Mouse (Mus musculus) intestine, postnatal 0 days (tissue): ENCODE measurements at regions not wholly inside any gene's neighbourhood (a gene's known extent, or its start where the extent isn't known, plus 50 kb on each side); places are given as distances from the start of the nearest gene placed in this dataset.

Source experiments
- ATAC-seq: fragments of 200-750 bp; cut with Nextera tagmentation; 2 replicates; pipeline ENCODE4 v1.8.0; 2017; ENCODE audit warnings: mild to moderate bottlenecking, moderate TSS enrichment, moderate library complexity
- H3K27ac ChIP-seq: fragments of 300-500 bp; sonication (generic); 2 replicates; pipeline ENCODE4 v1.5.1; 2014; ENCODE audit warnings: mild to moderate bottlenecking, low read depth, low read length, moderate library complexity
- H3K27me3 ChIP-seq: fragments of 300-500 bp; sonication (generic); replicated peaks from 2 replicates; pipeline ENCODE4 v1.6.1; 2014; ENCODE audit warnings: low read length, mixed read lengths; ENCODE audit not compliant: control insufficient read depth, insufficient read depth
- H3K36me3 ChIP-seq: fragments of 300-500 bp; sonication (generic); 2 replicates; pipeline ENCODE4 v1.6.1; 2014; ENCODE audit warnings: mild to moderate bottlenecking, moderate library complexity; ENCODE audit not compliant: control insufficient read depth, insufficient read depth
- H3K4me1 ChIP-seq: fragments of 300-500 bp; sonication (generic); replicated peaks from 2 replicates; pipeline ENCODE4 v1.6.1; 2014; ENCODE audit warnings: antibody characterized with exemption, low read length, mixed read lengths; ENCODE audit not compliant: control insufficient read depth, insufficient read depth
- H3K4me2 ChIP-seq: fragments of 300-500 bp; sonication (generic); replicated peaks from 2 replicates; pipeline ENCODE4 v1.6.1; 2014; ENCODE audit warnings: low read depth, mild to moderate bottlenecking, moderate library complexity
- H3K4me3 ChIP-seq: fragments of 300-500 bp; sonication (generic); 2 replicates; pipeline ENCODE4 v1.5.1; 2014; ENCODE audit warnings: low read depth, low read length
- H3K9ac ChIP-seq: fragments of 300-500 bp; sonication (generic); 2 replicates; pipeline ENCODE4 v1.6.1; 2014; ENCODE audit warnings: mild to moderate bottlenecking, low read depth, low read length
- H3K9me3 ChIP-seq: fragments of 300-500 bp; sonication (generic); 2 replicates; pipeline ENCODE4 v1.6.1; 2016; ENCODE audit warnings: mixed run types; ENCODE audit not compliant: control insufficient read depth
- CTCF ChIP-seq: sonication (generic); IDR thresholded peaks from 2 replicates; pipeline ENCODE4 v1.5.1; 2016; ENCODE audit warnings: low read depth, mild to moderate bottlenecking, control low read depth, antibody characterized with exemption, moderate library complexity
- WGBS: fragments of 180-500 bp; shearing (Covaris S2); extraction: QIAGEN DNeasy Blood & Tissue Kit; methylation state at CpG from one replicate; pipeline ENCODE4 v1.1.7; 2014; 5-methylcytosine and 5-hydroxymethylcytosine counted together

- H3K4me2 ChIP-seq, result no peak overlapping the region
- no peak overlapping the region for H3K4me3 ChIP-seq
- H3K27me3 ChIP-seq, result no peaks in the 10 kb centered on the region
- H3K4me1 ChIP-seq, result no peaks in the 10 kb centered on the region
- H3K27ac ChIP-seq, result no peak overlapping the region
- H3K9ac ChIP-seq, result no peak overlapping the region
- H3K9me3 ChIP-seq, result no peaks in the 10 kb centered on the region
- ATAC-seq, result no peak
- WGBS, result 36% methylated on average over 3 of the region's 3 CpGs
- TF ChIP-seq CTCF, result no peak
- no peaks in the 10 kb centered on the region for H3K36me3 ChIP-seq
Observed at GRCm38 (mm10) chr14:72822231-72822615, 112.4 kb upstream of the Fndc3a start.

DNA sequence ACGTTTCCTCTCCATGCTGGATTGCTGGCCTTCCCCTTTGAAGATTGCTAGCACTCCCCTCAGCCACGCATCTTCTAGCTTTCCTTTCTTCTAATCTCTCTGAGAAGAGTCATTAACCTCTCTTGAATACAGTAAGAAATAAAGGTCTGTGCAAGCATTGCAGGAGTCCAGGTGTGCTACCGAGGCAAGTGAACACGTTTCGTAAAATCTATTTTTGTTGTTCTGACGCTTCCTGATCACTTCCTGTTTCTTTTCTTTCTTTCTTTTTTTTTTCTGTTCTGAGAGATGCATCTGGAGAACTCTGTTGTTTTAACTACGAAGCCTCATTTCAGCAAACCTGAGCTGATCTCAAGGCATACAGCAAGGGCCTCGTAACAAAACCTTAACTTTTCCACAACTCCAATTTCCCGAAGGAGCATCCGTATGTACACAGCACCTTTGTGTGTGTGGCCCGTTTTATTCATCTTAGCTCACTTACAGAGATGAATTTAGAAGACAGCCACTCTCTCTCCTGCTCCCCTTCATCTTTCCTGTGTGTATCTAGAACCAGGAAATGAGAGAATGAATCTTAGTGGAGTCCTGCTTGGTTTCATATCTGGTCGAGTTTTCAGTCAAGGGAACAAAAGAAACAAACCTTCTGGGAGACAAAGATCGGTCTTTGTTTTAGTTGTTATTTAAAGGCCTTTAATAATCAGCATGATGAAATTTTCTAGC lies 111.9 kb upstream of the Fndc3a start:
- Histone ChIP-seq H3K9ac (no peak overlapping the region), H3K4me1 (no peaks in the 10 kb centered on the region), H3K9me3 (no peaks in the 10 kb centered on the region), H3K27ac (no peak overlapping the region), H3K36me3 (no peaks in the 10 kb centered on the region), H3K27me3 (no peaks in the 10 kb centered on the region), H3K4me2 (no peak overlapping the region), H3K4me3 (no peak overlapping the region)
- TF ChIP-seq CTCF, result no peak
- no peak for ATAC-seq
- WGBS, result 74% methylated on average over 13 of the region's 13 CpGs

- H3K9ac ChIP-seq, result no peak overlapping the region
- WGBS, result 95% methylated on average over 4 of the region's 4 CpGs
- H3K27ac ChIP-seq, result no peak overlapping the region
- H3K4me3 ChIP-seq, result no peak overlapping the region
- ATAC-seq, result no peak
- H3K27me3 ChIP-seq, result no peaks in the 10 kb centered on the region
- no peak overlapping the region for H3K4me2 ChIP-seq
- no peaks in the 10 kb centered on the region for H3K4me1 ChIP-seq
- TF ChIP-seq CTCF, result no peak
- H3K36me3 ChIP-seq, result no peaks in the 10 kb centered on the region
- H3K9me3 ChIP-seq, result no peaks in the 10 kb centered on the region
Observed at GRCm38 (mm10) chr14:72819037-72819436, 109.2 kb upstream of the Fndc3a start.

GRCm38 (mm10) chr14:72817764-72818163 lies 108.0 kb upstream of the Fndc3a start:
- Histone ChIP-seq H3K27me3 (no peaks in the 10 kb centered on the region), H3K4me1 (no peaks in the 10 kb centered on the region), H3K4me3 (no peak overlapping the region), H3K4me2 (no peak overlapping the region), H3K27ac (no peak overlapping the region), H3K36me3 (no peaks in the 10 kb centered on the region), H3K9me3 (no peaks in the 10 kb centered on the region), H3K9ac (no peak overlapping the region)
- WGBS, result 83% methylated on average over 5 of the region's 5 CpGs
- ATAC-seq, result no peak
- TF ChIP-seq CTCF, result no peak

- Histone ChIP-seq H3K4me2 (no peak overlapping the region), H3K27ac (no peak overlapping the region), H3K4me3 (no peak overlapping the region), H3K9me3 (no peaks in the 10 kb centered on the region), H3K27me3 (no peaks in the 10 kb centered on the region), H3K4me1 (no peaks in the 10 kb centered on the region), H3K9ac (no peak overlapping the region), H3K36me3 (no peaks in the 10 kb centered on the region)
- no peak for ATAC-seq
- whole genome bisulfite sequencing, result 50% methylated on average over 10 of the region's 10 CpGs
- no peak for TF ChIP-seq CTCF
Observed at GRCm38 (mm10) chr14:72816847-72817246, 107.0 kb upstream of the Fndc3a start.

GRCm38 (mm10) chr14:72809138-72809537 lies 99.3 kb upstream of the Fndc3a start:
- TF ChIP-seq CTCF, result no peak
- H3K4me3 ChIP-seq, result no peak overlapping the region
- 78% methylated on average over 2 of the region's 2 CpGs for WGBS
- ATAC-seq, result no peak
- no peaks in the 10 kb centered on the region for H3K27me3 ChIP-seq
- H3K4me1 ChIP-seq, result no peaks in the 10 kb centered on the region
- H3K4me2 ChIP-seq, result no peak overlapping the region
- no peaks in the 10 kb centered on the region for H3K9me3 ChIP-seq
- H3K9ac ChIP-seq, result no peak overlapping the region
- no peaks in the 10 kb centered on the region for H3K36me3 ChIP-seq
- H3K27ac ChIP-seq, result no peak overlapping the region

- 68% methylated on average over 3 of the region's 3 CpGs for whole genome bisulfite sequencing
- no peaks in the 10 kb centered on the region for H3K36me3 ChIP-seq
Observed at GRCm38 (mm10) chr14:72807947-72808346, 98.1 kb upstream of the Fndc3a start.

More at GRCm38 (mm10) chr14:72807947-72808346, 98.1 kb upstream of the Fndc3a start:
- no peak overlapping the region for H3K27ac ChIP-seq
- no peak for TF ChIP-seq CTCF
- no peaks in the 10 kb centered on the region for H3K9me3 ChIP-seq
- H3K9ac ChIP-seq, result no peak overlapping the region
- no peak for ATAC-seq
- H3K4me2 ChIP-seq, result no peak overlapping the region
- H3K27me3 ChIP-seq, result no peaks in the 10 kb centered on the region
- no peaks in the 10 kb centered on the region for H3K4me1 ChIP-seq
- H3K4me3 ChIP-seq, result no peak overlapping the region
